Mouse (Mus musculus) lung, embryonic 15.5 days (tissue): ENCODE data around the gene Vmn2r100. TPM values are rescaled to one million over a fixed set of nuclear protein-coding genes. Genes with fewer than 3 reads are reported as not detected.

ENCODE experiments used
- ATAC-seq: fragments of 200-750 bp; cut with Nextera tagmentation; 2 replicates; pipeline ENCODE4 v1.8.0; 2017; ENCODE audit warnings: moderate number of reproducible peaks, borderline replicate concordance; ENCODE audit not compliant: low FRiP score, low TSS enrichment; ENCODE audit errors: extremely low read depth
- H3K27ac ChIP-seq: fragments of 300-500 bp; sonication (generic); 2 replicates; pipeline ENCODE4 v1.5.1; 2015; ENCODE audit warnings: moderate library complexity, mild to moderate bottlenecking, inconsistent platforms
- H3K27me3 ChIP-seq: fragments of 300-500 bp; sonication (generic); 2 replicates; pipeline ENCODE4 v1.6.1; 2015; ENCODE audit warnings: inconsistent platforms
- H3K36me3 ChIP-seq: fragments of 300-500 bp; sonication (generic); 2 replicates; pipeline ENCODE4 v1.6.1; 2015; ENCODE audit warnings: inconsistent platforms
- H3K4me1 ChIP-seq: fragments of 300-500 bp; sonication (generic); 2 replicates; pipeline ENCODE4 v1.6.1; 2015; ENCODE audit warnings: inconsistent platforms
- H3K4me2 ChIP-seq: fragments of 300-500 bp; sonication (generic); 2 replicates; pipeline ENCODE4 v1.6.1; 2015; ENCODE audit warnings: inconsistent platforms, mild to moderate bottlenecking, moderate library complexity
- H3K4me3 ChIP-seq: fragments of 300-500 bp; sonication (generic); 2 replicates; pipeline ENCODE4 v1.5.1; 2015; ENCODE audit warnings: mild to moderate bottlenecking, inconsistent platforms
- H3K9ac ChIP-seq: fragments of 300-500 bp; sonication (generic); 2 replicates; pipeline ENCODE4 v1.6.1; 2015; ENCODE audit warnings: inconsistent platforms
- H3K9me3 ChIP-seq: fragments of 300-500 bp; sonication (generic); 2 replicates; pipeline ENCODE4 v1.6.1; 2016; ENCODE audit warnings: inconsistent platforms
- polyA plus RNA-seq: library from polyadenylated mRNA; unstranded; fragments of >200 nt; fragmentation: Nextera tagmentation; extraction: Ambion mirVana; gene quantifications from 2 replicates; pipeline ENCODE4 v1.2.1, GENCODE M21; 2015

Gene Vmn2r100
- polyA plus RNA-seq: not detected in 2 replicates

DNA sequence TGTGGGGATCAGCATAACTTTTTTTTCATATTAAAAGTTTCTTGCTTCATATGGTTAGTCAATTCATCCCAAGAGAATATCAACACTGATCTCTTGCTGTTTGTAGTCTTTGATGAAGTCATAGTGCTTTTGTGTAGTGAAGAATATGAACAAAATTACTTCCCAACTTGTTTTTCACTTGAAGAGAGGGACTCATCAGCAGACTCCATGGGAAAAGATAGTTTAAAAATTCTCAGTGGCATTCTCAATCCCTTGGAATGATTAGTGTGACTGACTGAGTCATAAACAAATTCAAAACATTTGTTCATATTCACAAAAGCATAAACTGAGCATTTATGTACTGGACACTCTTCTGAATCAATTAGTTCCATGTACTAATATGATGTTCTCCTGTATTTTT lies at the start of gene Vmn2r100:
Gene Vmn2r100 (plus strand): TSS at position 301 of the 400 bp plus-strand sequence.
- no peak within 1 kb of the TSS for H3K4me2 ChIP-seq
- H3K27ac ChIP-seq: no peak within 1 kb of the TSS
- no peaks in the 10 kb centered on the region for H3K36me3 ChIP-seq
- no peaks in the 10 kb centered on the region for H3K9me3 ChIP-seq
- no peaks in the 10 kb centered on the region for H3K27me3 ChIP-seq
- no peak within 1 kb of the TSS for H3K4me3 ChIP-seq
- no peak within 1 kb of the TSS for H3K9ac ChIP-seq
- H3K4me1 ChIP-seq: no peaks in the 10 kb centered on the region
- ATAC-seq: no peak

DNA sequence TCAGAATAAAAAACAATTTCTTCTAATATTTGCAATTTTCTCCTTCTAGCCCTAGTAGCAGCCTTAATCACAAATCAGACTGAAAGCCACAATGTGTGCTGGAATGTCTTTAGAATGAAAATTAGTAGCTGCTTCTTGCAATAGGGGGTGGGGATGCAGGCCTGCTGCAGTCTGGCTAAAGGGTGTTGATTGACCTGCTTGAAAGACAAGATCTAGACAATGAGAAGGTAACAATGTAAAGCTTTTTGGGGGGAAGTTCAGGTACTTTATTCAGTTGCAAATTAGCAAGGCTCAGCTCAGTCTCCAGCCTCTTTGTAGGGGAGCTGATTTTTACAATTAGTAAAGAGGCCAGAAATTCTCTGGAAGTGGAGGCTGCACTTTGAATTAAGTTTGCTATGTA lies 21.7 kb upstream of the Vmn2r100 start:
- H3K4me3 ChIP-seq: no peak overlapping the region
- H3K4me1 ChIP-seq: no peaks in the 10 kb centered on the region
- no peak for ATAC-seq
- no peaks in the 10 kb centered on the region for H3K27me3 ChIP-seq
- no peaks in the 10 kb centered on the region for H3K36me3 ChIP-seq
- no peak overlapping the region for H3K9ac ChIP-seq
- no peak overlapping the region for H3K27ac ChIP-seq
- H3K4me2 ChIP-seq: no peak overlapping the region
- peaks cover 8% of the 10 kb centered on the region; the same call in 1 of the 2 replicates for H3K9me3 ChIP-seq

DNA sequence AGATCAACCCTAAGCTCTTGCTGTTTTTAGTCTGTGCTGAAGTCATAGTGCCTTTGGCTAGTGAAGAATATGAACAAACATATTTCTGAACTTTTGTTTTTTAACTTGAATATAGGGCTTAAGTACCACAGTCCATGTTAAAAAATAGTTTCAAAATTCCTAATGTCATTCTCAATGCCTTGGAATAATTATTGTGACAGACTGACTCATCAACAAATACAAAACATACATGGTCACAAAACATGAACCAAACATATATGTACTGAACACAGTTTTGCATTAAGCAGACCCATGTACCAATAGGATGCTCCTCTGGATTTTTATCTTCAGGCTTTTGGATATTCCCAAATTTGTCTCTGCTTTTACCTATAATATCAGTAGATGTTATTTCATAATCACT lies 72.4 kb downstream of the Vmn2r100 start, which contains the start of gene Vmn2r101:
Gene Vmn2r101 (plus strand): TSS at position 301 of the 400 bp plus-strand sequence.
- Histone ChIP-seq H3K27me3 (no peaks in the 10 kb centered on the region), H3K27ac (no peak within 1 kb of the TSS), H3K9ac (no peak within 1 kb of the TSS), H3K4me3 (no peak within 1 kb of the TSS), H3K9me3 (no peaks in the 10 kb centered on the region), H3K4me1 (no peaks in the 10 kb centered on the region), H3K4me2 (no peak within 1 kb of the TSS), H3K36me3 (no peaks in the 10 kb centered on the region)
- ATAC-seq: no peak

Other genes with a start within 250 kb of the Vmn2r100 start
- gene Vmn2r99, start 142.8 kb upstream of the Vmn2r100 start, polyA plus RNA-seq: not detected in 2 replicates
- not detected in 2 replicates for gene Vmn2r101, start 72.5 kb downstream of the Vmn2r100 start, polyA plus RNA-seq
- gene Vmn2r102, start 155.6 kb downstream of the Vmn2r100 start, polyA plus RNA-seq: not detected in 2 replicates